Mouse (Mus musculus) intestine, embryonic 14.5 days (tissue): ENCODE measurements around the gene Six6. TPM values are rescaled to one million over a fixed set of nuclear protein-coding genes. Genes with fewer than 3 reads are reported as not detected.

Experiments used
- ATAC-seq: fragments of 200-750 bp; cut with Nextera tagmentation; replicated peaks from 2 replicates; pipeline ENCODE4 v1.8.0; 2017; ENCODE audit warnings: low read depth, moderate number of reproducible peaks, moderate TSS enrichment, moderate library complexity; ENCODE audit not compliant: low FRiP score, low TSS enrichment
- DNase-seq: peaks from one replicate; pipeline ENCODE4 v3.0.0-alpha.2; 2018; ENCODE audit warnings: low spot score
- H3K27ac ChIP-seq: fragments of 300-500 bp; sonication (generic); 2 replicates; pipeline ENCODE4 v1.5.1; 2014; ENCODE audit warnings: low read depth, mild to moderate bottlenecking, control low read depth
- H3K27me3 ChIP-seq: fragments of 300-500 bp; sonication (generic); replicated peaks from 2 replicates; pipeline ENCODE4 v1.6.1; 2014; ENCODE audit warnings: low read length, control low read depth; ENCODE audit not compliant: control insufficient read depth, insufficient read depth
- H3K36me3 ChIP-seq: fragments of 300-500 bp; sonication (generic); 2 replicates; pipeline ENCODE4 v1.6.1; 2014; ENCODE audit warnings: low read length, control low read depth; ENCODE audit not compliant: control insufficient read depth, insufficient read depth
- H3K4me1 ChIP-seq: fragments of 300-500 bp; sonication (generic); replicated peaks from 2 replicates; pipeline ENCODE4 v1.6.1; 2014; ENCODE audit warnings: low read length, control low read depth, mixed read lengths; ENCODE audit not compliant: control insufficient read depth, insufficient read depth
- H3K4me2 ChIP-seq: fragments of 300-500 bp; sonication (generic); 2 replicates; pipeline ENCODE4 v1.6.1; 2014; ENCODE audit warnings: low read length
- H3K4me3 ChIP-seq: fragments of 300-500 bp; sonication (generic); 2 replicates; pipeline ENCODE4 v1.5.1; 2014; ENCODE audit warnings: low read depth, low read length, control low read depth, mixed read lengths
- H3K9ac ChIP-seq: fragments of 300-500 bp; sonication (generic); 2 replicates; pipeline ENCODE4 v1.6.1; 2014; ENCODE audit warnings: mild to moderate bottlenecking, low read length
- H3K9me3 ChIP-seq: fragments of 300-500 bp; sonication (generic); 2 replicates; pipeline ENCODE4 v1.6.1; 2016; ENCODE audit warnings: low read length, control low read depth; ENCODE audit not compliant: control insufficient read depth
- WGBS: fragments of 180-500 bp; shearing (Covaris S2); extraction: QIAGEN DNeasy Blood & Tissue Kit; methylation state at CpG from one replicate; pipeline ENCODE4 v1.1.7; 2014; 5-methylcytosine and 5-hydroxymethylcytosine counted together
- polyA plus RNA-seq: library from polyadenylated mRNA; unstranded; fragments of >200 nt; fragmentation: Nextera tagmentation; extraction: Ambion mirVana; gene quantifications from 2 replicates; pipeline ENCODE4 v1.2.1, GENCODE M21; 2014

Gene Six6
- polyA plus RNA-seq, 1 experiment from 2014 or later, result not detected

GRCm38 (mm10) chr12:72947335-72947734 is 7.6 kb downstream of the Six6 start:
- Histone ChIP-seq H3K27me3 (peaks cover 89% of the 10 kb centered on the region), H3K4me3 (no peak overlapping the region), H3K9me3 (no peaks in the 10 kb centered on the region), H3K36me3 (no peaks in the 10 kb centered on the region), H3K4me1 (peaks cover 5% of the 10 kb centered on the region; the same call in 1 of the 2 replicates), H3K9ac (no peak overlapping the region), H3K4me2 (no peak overlapping the region), H3K27ac (no peak overlapping the region)
- WGBS, result 17% methylated on average over 2 of the region's 2 CpGs
- DNase-seq (no peak), ATAC-seq (no peak)

GRCm38 (mm10) chr12:72953089-72953488 is 13.4 kb downstream of the Six6 start:
- no peaks in the 10 kb centered on the region for H3K4me1 ChIP-seq
- no peak overlapping the region for H3K9ac ChIP-seq
- H3K27me3 ChIP-seq, result peaks cover 36% of the 10 kb centered on the region
- no peaks in the 10 kb centered on the region for H3K9me3 ChIP-seq
- H3K27ac ChIP-seq, result no peak overlapping the region
- DNase-seq (no peak), ATAC-seq (no peak)
- no peak overlapping the region for H3K4me3 ChIP-seq
- no peaks in the 10 kb centered on the region for H3K36me3 ChIP-seq
- 81% methylated on average over 5 of the region's 5 CpGs for WGBS
- no peak overlapping the region for H3K4me2 ChIP-seq

GRCm38 (mm10) chr12:72953858-72954257 is 14.2 kb downstream of the Six6 start:
- H3K4me2 ChIP-seq, result no peak overlapping the region
- no peaks in the 10 kb centered on the region for H3K36me3 ChIP-seq
- H3K9me3 ChIP-seq, result no peaks in the 10 kb centered on the region
- WGBS, result 88% methylated on average over 5 of the region's 5 CpGs
- no peak for ATAC-seq
- no peak overlapping the region for H3K27ac ChIP-seq
- H3K27me3 ChIP-seq, result peaks cover 28% of the 10 kb centered on the region
- H3K9ac ChIP-seq, result no peak overlapping the region
- no peaks in the 10 kb centered on the region for H3K4me1 ChIP-seq
- no peak overlapping the region for H3K4me3 ChIP-seq
- no peak for DNase-seq

- Histone ChIP-seq H3K4me3 (no peak overlapping the region), H3K27me3 (peaks cover 20% of the 10 kb centered on the region; the same call in 1 of the 2 replicates), H3K9ac (no peak overlapping the region), H3K4me2 (no peak overlapping the region), H3K27ac (no peak overlapping the region), H3K4me1 (no peaks in the 10 kb centered on the region), H3K36me3 (no peaks in the 10 kb centered on the region), H3K9me3 (no peaks in the 10 kb centered on the region)
- WGBS, result 46% methylated on average over 4 of the region's 4 CpGs
- ATAC-seq (no peak), DNase-seq (peak; percentile 24)
These were observed 15.2 kb downstream of the Six6 start for GRCm38 (mm10) chr12:72954906-72955305.

GRCm38 (mm10) chr12:72957829-72958424 is 18.2 kb downstream of the Six6 start:
- Histone ChIP-seq H3K4me1 (no peaks in the 10 kb centered on the region), H3K4me3 (no peak overlapping the region), H3K9ac (no peak overlapping the region), H3K27ac (no peak overlapping the region), H3K27me3 (0 out of 2 replicates have a peak, but pooled peaks cover 2% of the 10 kb centered on the region), H3K36me3 (no peaks in the 10 kb centered on the region), H3K4me2 (no peak overlapping the region), H3K9me3 (no peaks in the 10 kb centered on the region)
- DNase-seq, result peak; percentile 32
- no peak for ATAC-seq
- WGBS, result 74% methylated on average over 6 of the region's 6 CpGs

- Histone ChIP-seq H3K4me1 (no peaks in the 10 kb centered on the region), H3K9ac (no peak overlapping the region), H3K27ac (no peak overlapping the region), H3K36me3 (no peaks in the 10 kb centered on the region), H3K27me3 (0 out of 2 replicates have a peak, but pooled peaks cover 2% of the 10 kb centered on the region), H3K4me2 (no peak overlapping the region), H3K9me3 (no peaks in the 10 kb centered on the region), H3K4me3 (no peak overlapping the region)
- no peak for DNase-seq
- ATAC-seq, result no peak
- WGBS, result 92% methylated on average over 3 of the region's 3 CpGs
These were observed 18.8 kb downstream of the Six6 start for GRCm38 (mm10) chr12:72958446-72958845.

GRCm38 (mm10) chr12:72962761-72963160 is 23.1 kb downstream of the Six6 start:
- 64% methylated on average over 6 of the region's 6 CpGs for WGBS

GRCm38 (mm10) chr12:72967541-72967940 is 27.8 kb downstream of the Six6 start:
- DNase-seq, result no peak
- Histone ChIP-seq H3K27ac (no peak overlapping the region), H3K27me3 (no peaks in the 10 kb centered on the region), H3K9ac (no peak overlapping the region), H3K4me2 (no peak overlapping the region), H3K36me3 (no peaks in the 10 kb centered on the region), H3K4me1 (no peaks in the 10 kb centered on the region), H3K9me3 (no peaks in the 10 kb centered on the region), H3K4me3 (no peak overlapping the region)
- no peak for ATAC-seq
- WGBS, result 79% methylated on average over 7 of the region's 7 CpGs

More at GRCm38 (mm10) chr12:72962761-72963160, 23.1 kb downstream of the Six6 start:
- no peak overlapping the region for H3K27ac ChIP-seq
- no peak overlapping the region for H3K9ac ChIP-seq
- H3K4me2 ChIP-seq, result no peak overlapping the region
- H3K27me3 ChIP-seq, result no peaks in the 10 kb centered on the region
- no peaks in the 10 kb centered on the region for H3K4me1 ChIP-seq
- DNase-seq (no peak), ATAC-seq (no peak)
- H3K4me3 ChIP-seq, result no peak overlapping the region
- H3K36me3 ChIP-seq, result no peaks in the 10 kb centered on the region
- H3K9me3 ChIP-seq, result no peaks in the 10 kb centered on the region

GRCm38 (mm10) chr12:72970620-72971019 is 30.9 kb downstream of the Six6 start:
- Histone ChIP-seq H3K4me2 (no peak overlapping the region), H3K27ac (no peak overlapping the region), H3K36me3 (no peaks in the 10 kb centered on the region), H3K9me3 (no peaks in the 10 kb centered on the region), H3K9ac (no peak overlapping the region), H3K4me1 (no peaks in the 10 kb centered on the region), H3K4me3 (no peak overlapping the region), H3K27me3 (no peaks in the 10 kb centered on the region)
- WGBS, result 68% methylated on average over 14 of the region's 14 CpGs
- DNase-seq (no peak), ATAC-seq (no peak)
